Mouse (Mus musculus): Measurements from ENCODE around the gene Rnf121. TPM values are rescaled to one million over a fixed set of nuclear protein-coding genes. Genes with fewer than 3 reads are reported as not detected.

Rnf121 gene
- total RNA-seq (2017) = 6.6 and 13.2 TPM in 2 replicates

DNA sequence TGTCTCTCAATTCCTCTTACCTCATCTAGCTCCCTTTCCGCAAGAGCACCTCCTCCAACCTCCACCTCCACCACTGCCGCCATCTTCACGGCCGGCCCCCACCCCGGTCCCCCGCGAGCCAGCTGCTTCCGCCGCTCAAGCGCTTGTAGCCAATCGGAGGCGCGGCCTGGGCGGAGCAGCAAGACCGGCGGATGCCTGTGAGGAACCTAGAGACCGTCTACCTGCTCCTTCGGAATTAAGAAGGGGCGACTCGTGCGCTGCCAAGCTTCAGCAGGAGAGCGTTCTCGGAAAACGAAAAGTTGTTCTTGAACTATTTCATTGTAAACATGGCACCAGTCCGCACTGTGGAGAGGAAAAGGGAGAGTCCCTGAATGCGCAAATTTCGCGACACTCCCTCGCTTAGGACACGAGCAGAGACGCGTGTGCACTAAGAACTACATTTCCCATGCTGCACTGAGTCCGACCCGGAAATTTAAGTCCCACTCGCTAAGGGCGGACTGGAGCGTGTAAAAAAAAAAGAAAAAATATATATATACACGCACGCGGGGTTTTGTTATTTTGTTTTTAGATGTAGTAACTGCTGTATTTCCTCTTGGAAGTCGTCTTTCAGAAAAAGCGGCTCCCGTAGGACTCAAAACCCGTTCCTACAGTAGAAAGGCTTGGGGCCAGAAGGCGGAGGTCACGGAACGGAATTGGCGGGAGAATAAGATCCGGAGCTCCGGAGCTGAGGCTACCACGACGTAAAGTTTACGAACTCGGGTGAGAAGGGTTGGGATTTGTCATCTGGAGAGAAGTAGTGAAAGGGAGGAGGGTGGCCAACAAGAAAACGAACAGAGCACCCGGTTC, at the start of gene Rnf121, which contains the start of the genes Xndc1 and Xntrpc:
TSS of gene Rnf121 (minus strand) at position 424 of the 846 bp plus-strand sequence.
TSS of gene Xndc1 (plus strand) at position 466 of the 846 bp plus-strand sequence.
TSS of gene Xntrpc (plus strand) at position 668 of the 846 bp plus-strand sequence.
- ATAC-seq (replicated peaks; ENCODE audit: low read depth, poor library complexity, severe bottlenecking) = peak; percentile 96

DNA sequence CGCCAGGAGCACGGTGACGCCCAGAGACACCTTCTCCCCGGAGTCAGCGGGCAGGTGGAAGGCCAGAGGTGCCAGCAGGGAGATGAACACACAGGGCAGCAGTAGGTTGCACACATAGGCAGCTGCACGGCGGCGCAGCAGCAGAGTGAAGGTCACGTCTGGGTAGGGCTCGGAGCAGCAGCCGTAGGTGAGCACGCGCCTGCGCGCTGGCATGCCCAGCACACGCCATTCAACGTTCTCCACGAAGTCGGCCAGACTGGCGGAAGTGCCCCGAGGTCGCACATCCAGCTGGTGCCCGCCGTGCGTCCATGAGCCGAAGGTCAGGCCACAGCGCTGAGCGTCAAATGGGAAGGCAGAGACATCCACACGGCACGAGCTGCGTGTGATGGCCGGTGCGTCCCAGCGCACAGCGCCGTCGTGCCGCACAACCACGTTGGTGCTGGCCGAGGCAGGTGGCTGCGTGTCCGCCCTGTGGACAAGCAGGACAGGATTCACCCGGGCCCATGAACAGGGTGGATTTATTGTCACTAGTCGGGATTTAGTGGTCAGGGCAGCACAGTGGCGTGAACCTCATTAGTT, 48.0 kb upstream of the Rnf121 start:
- no peak for ATAC-seq (replicated peaks; ENCODE audit: low read depth, poor library complexity, severe bottlenecking)

DNA sequence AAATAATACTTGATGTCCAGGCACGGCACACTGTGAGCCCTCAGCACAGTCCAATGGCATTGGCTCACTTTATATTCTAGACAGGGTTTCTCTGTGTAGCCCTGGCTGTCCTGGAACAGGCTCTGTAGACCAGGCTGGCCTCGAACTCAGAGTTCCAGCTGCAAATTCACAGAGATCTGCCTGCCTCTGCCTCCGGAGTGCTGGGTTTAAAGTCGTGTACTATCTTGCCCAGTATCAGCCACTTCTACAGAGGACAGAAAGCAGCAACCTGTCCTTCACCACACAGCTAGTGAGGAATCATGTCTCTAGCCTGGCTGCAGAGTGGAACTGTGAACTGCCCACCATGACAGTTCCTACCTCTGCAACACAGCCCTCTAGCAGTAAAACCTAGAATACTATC, 44.5 kb upstream of the Rnf121 start:
- no peak for ATAC-seq (replicated peaks; ENCODE audit: low read depth, poor library complexity, severe bottlenecking)

DNA sequence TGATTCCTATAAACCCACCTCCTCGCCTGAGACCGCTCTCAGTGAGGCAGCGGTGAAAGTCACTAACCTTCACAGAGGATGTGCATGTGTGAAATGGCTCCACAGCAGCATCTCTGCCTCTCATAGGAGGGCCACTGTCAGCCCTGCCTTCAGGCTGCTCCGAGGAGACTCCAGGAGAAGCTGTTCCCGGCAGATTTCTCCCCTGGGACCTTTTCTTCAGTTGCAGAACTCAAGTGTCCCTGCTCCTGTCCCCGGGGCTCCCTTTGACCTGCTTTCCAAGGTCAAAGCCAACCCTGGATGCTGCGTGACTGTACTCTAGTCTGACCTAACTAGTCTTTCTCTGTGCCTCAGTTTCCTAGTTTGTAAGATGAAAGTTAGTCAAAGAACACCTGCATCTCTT, 43.9 kb upstream of the Rnf121 start, which contains the start of gene Art5:
TSS of gene Art5 (minus strand) at position 319 of the 400 bp plus-strand sequence.
- no peak for ATAC-seq (replicated peaks; ENCODE audit: low read depth, poor library complexity, severe bottlenecking)

DNA sequence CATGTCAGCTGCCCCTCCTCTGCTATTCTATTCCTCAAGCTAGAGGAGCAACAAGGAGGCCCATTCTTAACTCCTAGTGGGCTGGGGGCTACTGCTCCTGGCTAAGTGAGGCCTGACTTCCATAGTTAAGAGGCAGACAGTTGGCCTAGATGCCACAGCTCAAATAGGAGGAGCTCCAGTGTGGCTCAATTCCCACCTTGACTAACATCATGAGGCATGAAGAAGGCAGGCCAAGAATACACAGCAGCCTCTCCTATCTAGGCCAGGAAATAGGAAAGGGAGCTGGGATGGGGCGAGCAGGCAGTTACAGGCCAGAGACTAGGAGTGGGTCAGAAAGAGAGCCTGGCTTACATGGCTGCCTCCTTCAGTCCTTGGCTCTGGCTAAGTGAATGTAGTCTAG, 42.9 kb upstream of the Rnf121 start:
- ATAC-seq (replicated peaks; ENCODE audit: low read depth, poor library complexity, severe bottlenecking) = no peak

DNA sequence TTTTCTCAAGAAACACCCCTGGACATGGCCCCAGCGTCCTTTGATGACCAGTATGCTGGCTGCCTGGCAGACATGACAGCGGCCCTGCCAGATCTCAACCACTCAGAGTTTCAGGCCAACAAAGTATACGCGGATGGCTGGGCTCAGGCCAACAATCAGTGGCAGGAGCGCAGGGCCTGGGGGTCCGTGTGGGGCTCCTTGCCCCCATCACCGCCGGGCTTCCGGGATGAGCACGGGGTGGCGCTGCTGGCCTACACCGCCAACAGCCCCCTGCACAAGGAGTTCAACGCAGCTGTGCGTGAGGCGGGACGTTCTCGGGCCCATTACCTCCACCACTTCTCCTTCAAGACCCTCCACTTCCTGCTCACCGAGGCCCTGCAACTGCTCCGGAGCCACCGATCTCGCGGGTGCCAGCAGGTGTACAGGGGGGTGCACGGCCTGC, 41.5 kb upstream of the Rnf121 start:
- peak; percentile 55 for ATAC-seq (replicated peaks; ENCODE audit: low read depth, poor library complexity, severe bottlenecking)

DNA sequence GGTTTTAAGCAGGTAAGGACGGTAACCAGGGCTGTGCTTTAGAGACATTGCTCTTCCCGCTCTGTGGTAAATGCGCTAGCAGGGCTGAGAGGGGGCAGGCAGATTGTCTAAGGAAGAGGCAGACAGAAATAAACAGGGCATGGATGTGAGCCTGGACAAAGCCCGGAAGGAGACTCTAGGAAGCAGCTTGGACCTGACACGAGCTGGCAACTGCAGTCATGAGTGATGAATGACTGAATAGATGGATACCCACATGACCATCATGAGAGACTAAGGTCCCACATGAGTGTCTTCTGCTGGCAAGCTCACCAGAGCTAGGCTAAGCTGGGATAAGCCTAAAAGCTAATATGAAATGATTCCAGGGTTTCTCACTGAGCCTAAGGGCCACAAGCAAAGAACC, 38.9 kb upstream of the Rnf121 start:
- ATAC-seq (replicated peaks; ENCODE audit: low read depth, poor library complexity, severe bottlenecking) = no peak

DNA sequence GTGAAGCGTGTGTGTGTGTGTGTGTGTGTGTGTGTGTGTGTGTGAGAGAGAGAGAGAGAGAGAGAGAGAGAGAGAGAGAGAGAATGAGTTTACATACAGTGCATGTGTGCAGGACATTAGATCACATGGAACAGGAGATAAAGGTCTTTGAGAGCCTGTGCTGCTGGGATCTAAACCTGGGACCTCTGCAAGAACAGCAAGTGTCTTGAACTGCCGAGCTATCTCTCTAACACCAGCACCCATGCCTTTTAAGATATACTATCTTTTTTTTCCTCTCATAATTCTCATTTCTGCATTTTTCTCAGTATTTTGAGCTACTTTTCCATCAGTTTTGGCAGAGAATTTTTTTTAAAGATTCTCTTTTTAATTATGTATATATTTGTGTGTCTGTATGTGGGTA, 38.3 kb upstream of the Rnf121 start:
- ATAC-seq (replicated peaks; ENCODE audit: low read depth, poor library complexity, severe bottlenecking) = no peak

DNA sequence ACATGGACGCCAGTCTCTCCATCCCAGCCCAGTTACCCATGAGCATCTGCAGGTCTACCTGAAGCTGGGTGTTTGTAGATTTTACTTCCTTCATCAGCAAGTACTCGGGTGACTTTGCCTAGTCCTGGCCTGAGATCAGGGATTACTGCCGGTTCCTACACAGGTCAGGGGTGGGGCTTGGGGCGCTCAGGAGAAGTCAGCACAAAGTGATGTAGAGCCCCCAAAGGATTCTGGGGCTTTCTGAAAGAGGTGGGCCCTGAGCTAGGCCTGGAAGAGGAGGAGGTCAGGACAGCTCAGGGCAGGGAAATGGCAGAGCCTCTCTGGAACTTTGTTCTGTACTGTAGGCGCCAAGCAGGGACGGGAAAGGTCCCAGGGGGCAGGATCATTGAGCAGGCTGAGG, 37.4 kb upstream of the Rnf121 start:
- ATAC-seq (replicated peaks; ENCODE audit: low read depth, poor library complexity, severe bottlenecking) = no peak

DNA sequence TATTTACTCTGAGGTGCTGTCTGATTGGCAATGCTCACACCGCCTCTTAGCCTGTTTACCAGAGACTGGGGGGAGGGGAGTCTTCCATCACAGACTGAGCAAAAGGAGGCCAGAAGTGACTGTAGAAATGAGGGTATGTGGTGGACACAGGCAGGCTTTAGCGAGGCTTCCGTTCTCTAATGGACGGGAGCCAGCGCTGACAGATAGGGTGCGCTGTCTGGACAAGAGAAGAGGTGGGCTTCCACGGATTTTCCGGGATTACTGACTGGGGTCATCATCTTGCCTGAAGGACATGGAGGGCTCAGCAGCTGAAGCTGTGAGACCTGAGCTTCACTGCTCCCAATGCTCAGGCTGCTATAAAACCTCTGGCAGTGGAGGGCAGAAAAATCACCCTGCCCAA, 37.0 kb upstream of the Rnf121 start:
- ATAC-seq (replicated peaks; ENCODE audit: low read depth, poor library complexity, severe bottlenecking) = no peak

DNA sequence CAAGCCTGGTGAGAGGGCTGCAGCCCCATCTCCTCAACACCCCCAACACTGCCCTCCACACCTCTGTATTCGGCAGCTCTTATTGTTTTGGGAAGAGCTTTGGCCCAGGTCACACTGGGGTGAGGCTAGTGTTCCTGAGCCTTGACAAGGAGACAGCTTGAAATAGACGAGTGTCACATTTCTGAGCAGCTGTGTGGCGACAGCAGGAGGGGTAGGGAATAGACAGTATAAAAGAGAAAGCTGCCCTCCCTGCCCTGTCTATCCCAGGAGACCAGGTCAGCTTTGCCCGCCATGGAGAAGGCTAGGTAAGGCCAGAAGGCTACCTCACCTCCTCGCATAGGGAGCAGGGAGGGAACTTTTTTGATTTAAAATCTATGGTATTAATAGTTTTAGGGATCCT, 36.2 kb upstream of the Rnf121 start, which contains the start of gene Art1:
TSS of gene Art1 (plus strand) at position 257 of the 400 bp plus-strand sequence.
- ATAC-seq (replicated peaks; ENCODE audit: low read depth, poor library complexity, severe bottlenecking) = no peak

DNA sequence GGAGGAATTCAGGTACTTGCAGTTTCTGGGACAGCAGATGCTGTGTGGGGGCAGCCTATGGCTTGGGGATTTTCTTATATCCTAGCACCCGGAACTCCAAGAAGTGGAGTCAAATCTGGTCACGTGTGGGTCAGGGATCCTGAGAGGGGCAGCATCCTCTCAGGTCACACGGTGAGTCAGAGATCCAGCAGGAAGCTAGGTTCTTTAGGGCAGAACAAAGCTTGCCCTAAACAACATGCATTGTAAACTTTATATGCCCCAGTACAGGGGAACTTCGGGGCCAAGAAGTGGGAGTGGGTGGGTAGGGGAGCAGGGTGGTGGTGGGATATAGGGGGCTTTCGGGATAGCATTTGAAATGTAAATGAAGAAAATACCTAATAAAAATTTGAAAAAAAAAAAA, 35.6 kb upstream of the Rnf121 start:
- no peak for ATAC-seq (replicated peaks; ENCODE audit: low read depth, poor library complexity, severe bottlenecking)

DNA sequence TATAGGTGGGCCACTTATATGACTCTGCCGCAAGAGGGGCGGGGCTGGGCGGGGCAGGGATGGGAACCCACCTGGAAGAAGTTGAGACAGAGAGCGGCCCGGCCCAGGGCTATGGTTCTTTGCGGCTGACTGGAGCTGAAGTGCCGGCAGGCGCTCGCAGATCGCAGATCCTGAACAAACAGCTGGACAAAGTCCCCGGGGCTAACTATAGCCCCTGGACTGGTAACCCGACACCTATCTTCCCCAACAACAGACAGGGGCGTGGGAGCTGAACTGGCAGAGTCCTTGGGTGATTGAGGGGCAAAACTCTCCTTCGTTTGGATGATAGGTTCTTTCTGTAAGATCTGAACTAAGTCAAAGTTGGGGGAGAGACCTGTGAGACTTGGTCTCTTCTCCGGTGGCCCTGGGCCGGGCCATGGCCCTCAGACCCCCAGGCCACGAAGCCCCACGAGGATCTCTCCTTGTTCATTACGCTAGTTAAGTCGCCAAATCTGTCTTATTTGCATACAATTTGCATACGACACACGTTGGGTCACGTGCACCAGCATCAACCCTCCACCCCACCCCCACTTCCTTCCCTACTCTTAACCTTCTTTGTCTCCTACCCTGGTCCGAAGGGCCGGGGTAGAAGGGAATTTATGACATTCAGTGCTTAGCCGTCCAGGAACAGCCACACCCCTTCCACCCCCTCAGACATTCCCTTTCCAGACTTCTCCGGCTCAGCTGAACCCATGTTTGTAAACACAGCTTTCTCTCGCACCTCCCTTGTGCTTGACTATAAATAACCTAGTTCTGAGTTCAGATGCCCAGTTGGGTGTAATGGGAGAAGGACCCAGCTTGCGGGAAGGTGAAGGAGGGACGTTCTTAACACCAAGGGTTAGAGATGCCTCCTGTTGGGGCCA, 34.7 kb upstream of the Rnf121 start:
- ATAC-seq (replicated peaks; ENCODE audit: low read depth, poor library complexity, severe bottlenecking) = peak; percentile 86

DNA sequence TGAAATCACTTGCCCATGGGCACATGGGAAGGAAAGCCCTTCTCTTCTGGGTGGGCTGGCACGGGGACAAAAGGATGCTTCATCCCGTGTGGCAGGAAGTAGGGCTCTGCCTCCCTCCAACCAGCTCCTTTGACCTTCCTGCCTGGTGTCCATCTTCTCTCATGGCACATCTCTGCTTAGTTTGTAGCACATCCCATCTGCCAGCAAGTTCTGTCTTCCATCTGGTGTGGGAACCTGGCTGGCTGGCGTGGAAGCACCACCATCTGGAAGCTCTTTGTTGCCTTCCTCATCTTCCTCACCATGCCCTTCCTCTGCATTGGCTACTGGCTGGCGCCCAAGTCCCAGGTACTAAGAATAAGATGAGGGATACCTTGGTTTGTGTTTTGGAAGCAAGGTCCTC, 22.1 kb upstream of the Rnf121 start:
- no peak for ATAC-seq (replicated peaks; ENCODE audit: low read depth, poor library complexity, severe bottlenecking)

DNA sequence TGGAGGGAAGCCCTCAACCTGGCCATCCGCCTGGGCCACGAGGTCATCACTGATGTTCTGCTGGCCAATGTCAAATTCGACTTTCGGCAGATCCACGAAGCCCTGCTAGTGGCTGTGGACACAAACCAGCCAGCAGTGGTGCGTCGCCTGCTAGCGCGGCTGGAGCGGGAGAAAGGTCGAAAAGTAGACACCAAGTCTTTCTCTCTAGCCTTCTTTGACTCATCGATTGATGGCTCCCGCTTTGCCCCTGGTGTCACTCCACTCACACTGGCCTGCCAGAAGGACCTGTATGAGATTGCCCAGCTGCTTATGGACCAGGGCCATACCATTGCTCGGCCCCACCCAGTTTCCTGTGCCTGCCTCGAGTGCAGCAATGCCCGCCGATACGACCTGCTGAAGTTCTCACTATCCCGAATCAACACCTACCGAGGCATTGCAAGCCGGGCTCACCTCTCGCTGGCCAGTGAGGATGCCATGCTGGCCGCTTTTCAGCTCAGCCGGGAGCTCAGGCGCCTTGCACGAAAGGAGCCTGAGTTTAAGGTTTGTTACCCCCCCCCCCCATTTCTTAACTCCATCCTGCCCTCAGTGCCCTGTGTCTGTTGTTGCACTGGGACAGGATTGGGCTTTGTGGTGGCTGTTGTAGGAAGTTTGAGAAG, 18.9 kb upstream of the Rnf121 start:
- no peak for ATAC-seq (replicated peaks; ENCODE audit: low read depth, poor library complexity, severe bottlenecking)

DNA sequence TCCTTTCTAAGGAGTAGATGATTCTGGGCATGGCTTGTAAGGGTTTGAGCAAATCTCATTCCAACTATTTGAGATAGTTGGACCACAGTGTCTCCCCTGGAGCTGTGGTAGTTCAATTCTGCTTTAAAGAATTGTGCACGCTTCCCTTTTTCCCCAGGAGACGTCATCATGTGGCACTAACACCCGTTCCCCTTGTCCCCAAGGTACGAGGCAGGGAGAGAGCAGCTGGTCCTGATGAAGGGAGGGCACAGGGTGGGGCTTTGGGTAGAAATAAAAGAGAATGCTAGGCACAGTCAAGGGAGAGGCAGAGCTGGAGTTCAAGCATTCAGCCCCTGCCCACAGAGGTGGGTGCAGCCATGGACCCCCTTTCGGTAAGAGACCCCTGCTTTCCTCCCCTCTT, 17.5 kb upstream of the Rnf121 start, which contains the start of gene Trpc2:
TSS of gene Trpc2 (plus strand) at position 301 of the 400 bp plus-strand sequence.
- no peak for ATAC-seq (replicated peaks; ENCODE audit: low read depth, poor library complexity, severe bottlenecking)

DNA sequence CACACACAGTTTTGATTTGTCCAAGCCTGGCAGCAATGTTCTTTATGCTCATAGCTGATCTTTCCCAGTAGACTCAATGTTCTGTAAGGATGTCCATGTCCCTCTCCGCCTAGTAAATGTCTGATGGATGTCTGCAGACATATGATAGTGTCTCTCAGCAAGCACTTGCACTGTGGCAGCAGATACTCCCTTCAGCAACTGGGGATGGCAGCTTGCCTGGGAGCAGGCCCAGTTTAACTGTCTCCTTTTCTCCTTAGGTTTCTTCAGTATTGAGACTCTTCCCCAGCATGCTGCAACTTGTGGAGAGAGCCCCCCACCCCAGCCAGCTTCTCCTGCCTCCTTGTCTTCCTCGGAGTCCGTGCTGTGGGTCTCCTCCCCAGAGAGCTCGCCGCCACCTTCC, 16.5 kb upstream of the Rnf121 start:
- no peak for ATAC-seq (replicated peaks; ENCODE audit: low read depth, poor library complexity, severe bottlenecking)

DNA sequence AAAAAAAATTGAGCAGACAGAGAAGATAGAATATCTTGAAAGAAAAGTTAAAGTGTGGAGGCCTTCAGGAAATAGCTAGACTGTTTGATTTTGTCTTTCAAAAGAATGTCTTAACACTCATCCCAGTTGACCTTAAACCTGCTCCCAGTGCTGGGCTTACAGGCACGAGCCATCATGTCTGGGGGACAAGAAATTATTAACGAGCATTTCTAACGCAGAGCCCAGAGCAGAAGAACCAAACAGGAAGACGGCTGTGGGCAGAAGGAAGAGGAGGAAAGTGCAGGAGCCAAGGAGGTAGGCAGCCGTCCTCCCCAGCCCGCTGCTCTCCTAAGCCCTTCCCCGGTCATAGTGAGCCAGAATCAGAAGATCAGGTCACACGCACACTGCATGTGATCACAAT, 15.0 kb upstream of the Rnf121 start:
- no peak for ATAC-seq (replicated peaks; ENCODE audit: low read depth, poor library complexity, severe bottlenecking)

DNA sequence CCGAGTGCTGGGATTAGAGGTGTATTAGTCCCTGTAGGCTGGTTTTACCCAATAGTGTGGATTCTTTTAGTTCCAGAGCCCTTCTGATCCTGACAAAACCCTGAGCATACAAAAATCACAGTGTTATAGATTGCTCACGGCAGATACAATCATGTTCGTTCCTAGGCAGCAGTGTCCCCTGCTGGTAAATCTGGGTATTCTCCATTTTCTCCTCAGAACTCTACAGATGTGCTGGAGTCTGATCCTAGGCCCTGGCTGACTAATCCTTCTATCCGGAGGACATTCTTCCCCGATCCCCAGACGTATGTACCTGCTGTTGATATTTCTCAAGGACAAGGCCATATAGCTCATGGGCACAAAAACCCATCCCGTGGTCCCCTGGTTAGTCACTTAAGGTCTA, 13.2 kb upstream of the Rnf121 start:
- peak; percentile 55 for ATAC-seq (replicated peaks; ENCODE audit: low read depth, poor library complexity, severe bottlenecking)

All from common myeloid progenitor, adult 5-6 weeks (primary cell).